Mouse (Mus musculus) bone marrow, adult 2 months (tissue): Measurements from ENCODE around the gene Rab3a.

Experiments
- CTCF ChIP-seq: fragments of 200-500 bp; IDR thresholded peaks from 2 replicates; pipeline ENCODE4 v1.5.1; 2011; ENCODE audit warnings: low read length, control low read depth; ENCODE audit not compliant: control insufficient read depth, insufficient read depth
- POLR2A ChIP-seq: fragments of 200-500 bp; IDR thresholded peaks from 2 replicates; pipeline ENCODE4 v1.6.1; 2011; ENCODE audit warnings: low read depth, mild to moderate bottlenecking, control low read depth, low read length, borderline replicate concordance; ENCODE audit not compliant: control insufficient read depth

- TF ChIP-seq CTCF (peak; percentile 70), POLR2A (no peak)
These were observed 3.2 kb downstream of the Rab3a start for GRCm38 (mm10) chr8:70757523-70758307.
